Mouse (Mus musculus) E14TG2a.4 (cell line): ENCODE measurements around the gene Cpne5.

Source experiments
- CTCF ChIP-seq: conservative IDR thresholded peaks from 2 replicates; pipeline ENCODE4 v1.5.1; 2014; ENCODE audit warnings: low read length
- NANOG ChIP-seq: IDR thresholded peaks from 2 replicates; pipeline ENCODE4 v1.6.1; 2014; ENCODE audit warnings: borderline replicate concordance, low read length, mixed read lengths
- POU5F1 ChIP-seq: IDR thresholded peaks from 2 replicates; pipeline ENCODE4 v1.6.1; 2014; ENCODE audit warnings: low read length, borderline replicate concordance

- no peak for TF ChIP-seq CTCF
- TF ChIP-seq NANOG = no peak
- TF ChIP-seq POU5F1 = no peak
Observed at GRCm38 (mm10) chr17:29188989-29189388, 49.0 kb downstream of the Cpne5 start.
